Mouse (Mus musculus): ENCODE measurements around the gene Hdgfl3.

GRCm38 (mm10) chr7:81841439-81841838, 92.8 kb downstream of the Hdgfl3 start:
- TF ChIP-seq CTCF (conservative IDR thresholded peaks at IDR 0.05; ENCODE audit: low read length): no peak
- no peak for TF ChIP-seq POU5F1 (IDR thresholded peaks at IDR 0.05; ENCODE audit: borderline replicate concordance, low read length)
- no peak for TF ChIP-seq NANOG (IDR thresholded peaks at IDR 0.05; ENCODE audit: borderline replicate concordance, low read length)
